Mouse (Mus musculus): Measurements from ENCODE around the gene Gpr141.

The Gpr141 gene

DNA sequence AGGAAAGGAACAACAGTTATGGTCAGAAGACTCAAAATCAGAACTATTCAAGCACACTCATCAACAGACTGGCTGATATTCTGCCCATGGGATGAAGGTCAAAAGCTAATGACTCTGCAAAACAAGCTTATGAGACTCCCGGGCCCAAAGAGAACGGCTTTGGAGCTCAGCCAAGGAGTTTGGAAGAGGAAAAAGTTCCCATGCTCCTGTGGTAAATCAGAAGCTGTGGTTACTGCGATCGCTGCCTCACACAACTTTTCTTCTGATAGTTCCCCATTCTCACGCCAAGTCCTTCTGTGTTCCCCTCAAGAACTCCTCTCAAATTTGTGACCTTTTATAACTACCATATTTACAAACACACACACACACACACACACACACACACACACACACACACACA lies 105.1 kb downstream of the Gpr141 start:
- peak; percentile 9 for DNase-seq

DNA sequence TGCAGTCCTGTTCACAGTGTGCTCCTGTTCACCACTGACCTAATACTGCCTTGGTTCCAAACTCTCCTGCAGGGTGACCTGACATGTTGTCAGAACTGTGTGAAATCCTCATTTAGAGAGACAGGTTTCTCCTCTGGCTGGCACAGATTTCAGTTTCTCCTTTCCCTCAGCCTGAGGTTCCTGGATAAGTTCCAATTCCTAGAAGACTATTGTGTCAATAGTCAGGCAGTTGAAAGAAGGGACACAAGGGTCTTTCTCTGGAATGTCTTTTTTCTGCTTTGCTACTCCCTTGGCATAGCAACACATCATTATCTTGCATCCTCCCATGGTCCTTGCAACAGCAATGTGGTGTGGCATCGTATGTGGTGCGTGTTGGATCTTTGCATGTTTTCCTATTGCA lies 106.9 kb downstream of the Gpr141 start:
- DNase-seq, result no peak

DNA sequence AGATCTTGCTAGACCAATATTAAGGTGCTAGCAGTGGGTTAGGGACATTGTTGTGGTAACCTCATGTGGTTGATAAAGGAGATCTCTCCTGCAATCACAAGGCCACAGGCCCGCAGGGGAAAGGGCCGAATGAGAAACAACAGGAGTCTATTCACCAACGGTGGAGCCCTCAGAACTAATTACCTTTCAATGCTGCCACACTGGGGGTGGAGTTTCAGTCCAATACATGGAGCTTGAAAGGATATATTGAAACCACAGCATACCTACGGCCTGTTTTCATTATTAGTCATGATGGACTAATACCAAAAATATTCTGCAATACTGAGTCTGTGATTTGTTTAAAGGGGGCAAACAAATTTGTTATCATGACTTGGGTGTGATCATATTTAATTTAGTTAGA lies 120.3 kb downstream of the Gpr141 start:
- DNase-seq, result no peak

DNA sequence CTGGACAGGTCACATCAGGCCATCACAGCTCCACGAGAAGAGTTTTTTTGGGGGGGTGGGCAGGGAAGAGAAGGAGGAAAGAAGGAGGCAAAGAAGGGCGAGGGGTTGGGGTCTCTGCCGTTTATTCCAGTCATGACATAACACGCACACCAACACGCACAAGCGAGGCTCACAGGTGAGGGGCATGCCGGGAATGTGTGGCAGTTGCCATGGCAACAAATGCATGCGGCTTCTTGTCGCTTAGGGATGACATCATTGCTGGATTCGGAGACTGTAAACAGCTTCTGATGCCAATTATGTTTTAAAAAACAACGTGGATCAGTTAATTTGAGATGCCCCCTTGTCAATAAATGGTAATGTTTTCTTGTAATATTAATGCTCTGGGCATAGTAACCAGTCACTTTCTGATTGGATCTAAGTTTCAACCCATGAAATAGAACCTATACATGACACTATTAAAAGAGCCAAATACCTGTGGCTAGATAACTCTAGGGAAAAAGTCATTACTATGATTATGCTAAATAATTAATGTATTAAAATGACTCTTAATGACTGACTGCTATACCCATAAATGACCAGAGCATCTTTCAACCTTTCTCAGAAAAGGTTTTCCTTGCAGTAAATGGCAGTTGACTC lies 122.5 kb downstream of the Gpr141 start:
- DNase-seq, result peak; percentile 60

DNA sequence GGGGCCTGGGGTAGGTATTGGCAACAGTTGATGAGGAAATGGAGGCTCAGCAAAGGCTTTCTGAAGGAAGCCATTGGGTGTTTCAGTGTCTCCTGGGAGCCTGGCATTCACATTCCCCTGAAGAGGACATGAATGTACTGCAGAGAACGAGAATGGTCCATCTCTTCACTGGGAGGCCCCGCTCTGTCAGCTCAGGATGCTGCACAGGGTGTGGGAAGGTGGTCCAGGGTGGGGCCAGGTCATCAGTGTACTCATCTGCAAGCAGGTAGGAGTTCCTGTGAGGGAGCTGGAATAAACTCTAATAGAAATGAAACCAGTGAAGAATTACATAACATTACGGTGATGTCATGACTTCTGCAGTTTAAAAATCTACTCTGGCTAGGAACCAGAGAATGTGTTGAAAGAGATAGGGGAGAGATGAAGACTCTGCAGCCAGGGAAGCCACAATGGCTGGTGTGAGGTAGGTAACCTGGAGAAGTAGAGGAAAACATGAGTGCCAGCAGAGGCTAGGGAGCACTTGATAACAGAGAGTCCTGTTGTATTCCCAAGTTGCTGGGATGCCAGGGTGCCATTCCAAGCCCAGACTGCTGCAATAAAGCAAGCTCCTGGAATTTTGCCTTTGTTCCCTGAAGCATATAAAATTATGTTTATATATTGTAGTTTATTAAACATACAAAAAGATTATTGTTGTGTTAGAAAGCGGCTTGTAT lies 123.2 kb downstream of the Gpr141 start:
- DNase-seq, result no peak
